Mouse (Mus musculus) embryo, embryonic 9.5 days (tissue): Measurements from ENCODE around the gene Ak1.
A peak's percentile ranks its signal among the peaks of the same experiment; 100 is the strongest.

Source experiments
- DNase-seq: peaks from one replicate; pipeline ENCODE4 v3.0.0-alpha.2; 2017; ENCODE audit errors: extremely low spot score

The Ak1 gene

DNA sequence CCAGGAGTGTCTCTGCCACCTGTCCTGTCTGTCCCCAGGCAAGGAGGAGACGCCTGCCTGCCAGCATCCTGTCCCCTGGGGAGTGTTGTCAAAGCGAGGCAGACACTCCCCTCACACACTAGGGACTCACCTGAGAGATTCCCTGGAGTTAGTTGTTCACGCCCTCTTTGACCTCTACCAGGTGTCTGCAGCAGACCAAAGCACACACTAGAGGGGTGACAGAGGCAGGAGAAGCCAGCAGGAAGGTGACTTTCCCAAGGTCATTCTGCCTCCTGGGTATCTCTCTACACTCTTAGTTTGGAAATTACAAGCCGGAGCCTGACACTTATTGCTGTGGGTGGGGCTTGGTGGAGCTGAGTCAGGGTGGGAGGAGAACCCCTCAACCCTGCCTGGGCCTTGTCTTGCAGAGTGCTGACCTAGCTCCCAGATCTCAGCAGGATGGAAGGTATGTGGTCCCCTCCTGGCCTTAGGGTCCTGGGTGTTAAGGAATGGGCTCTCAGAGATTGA, 6.5 kb downstream of the Ak1 start:
- DNase-seq, result no peak

GRCm38 (mm10) chr2:32628729-32629128, 7.2 kb downstream of the Ak1 start:
- no peak for DNase-seq

DNA sequence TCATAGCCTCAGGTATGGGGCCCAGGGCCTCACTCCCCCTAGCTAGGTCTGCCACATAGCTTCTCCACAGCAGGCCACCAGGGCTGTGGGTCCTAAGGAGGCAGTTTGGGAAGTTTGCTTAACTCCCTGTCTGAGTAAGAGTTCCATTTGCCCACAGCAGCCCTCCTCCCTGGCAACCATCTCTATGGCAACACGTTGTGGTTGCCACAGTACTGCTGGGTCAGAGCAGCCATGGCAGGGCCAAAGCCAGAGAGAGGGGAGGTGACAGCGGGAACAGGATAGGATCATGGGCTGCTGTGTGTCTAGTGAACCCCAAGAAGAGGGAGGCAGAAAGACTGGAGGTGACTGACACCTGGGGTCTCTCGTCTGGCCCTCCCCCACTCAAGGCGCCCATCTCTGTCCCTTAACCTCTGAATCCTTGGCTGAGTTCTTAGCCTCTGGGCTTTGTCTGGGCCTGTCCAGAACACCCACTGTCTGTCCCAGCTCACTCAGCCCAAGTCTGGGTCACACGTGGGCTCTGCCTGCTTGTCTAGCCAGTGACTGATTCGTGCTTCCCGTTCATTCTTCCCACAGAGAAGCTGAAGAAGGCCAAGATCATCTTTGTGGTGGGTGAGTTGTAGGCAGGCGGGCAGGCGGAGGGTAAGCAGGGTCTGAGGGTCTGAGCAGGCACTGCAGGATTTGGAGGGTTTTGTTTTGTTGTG, 7.9 kb downstream of the Ak1 start:
- peak; percentile 82 for DNase-seq

GRCm38 (mm10) chr2:32630036-32630435, 8.5 kb downstream of the Ak1 start:
- no peak for DNase-seq

- no peak for DNase-seq
These were observed 9.5 kb downstream of the Ak1 start for GRCm38 (mm10) chr2:32631046-32631445.

DNA sequence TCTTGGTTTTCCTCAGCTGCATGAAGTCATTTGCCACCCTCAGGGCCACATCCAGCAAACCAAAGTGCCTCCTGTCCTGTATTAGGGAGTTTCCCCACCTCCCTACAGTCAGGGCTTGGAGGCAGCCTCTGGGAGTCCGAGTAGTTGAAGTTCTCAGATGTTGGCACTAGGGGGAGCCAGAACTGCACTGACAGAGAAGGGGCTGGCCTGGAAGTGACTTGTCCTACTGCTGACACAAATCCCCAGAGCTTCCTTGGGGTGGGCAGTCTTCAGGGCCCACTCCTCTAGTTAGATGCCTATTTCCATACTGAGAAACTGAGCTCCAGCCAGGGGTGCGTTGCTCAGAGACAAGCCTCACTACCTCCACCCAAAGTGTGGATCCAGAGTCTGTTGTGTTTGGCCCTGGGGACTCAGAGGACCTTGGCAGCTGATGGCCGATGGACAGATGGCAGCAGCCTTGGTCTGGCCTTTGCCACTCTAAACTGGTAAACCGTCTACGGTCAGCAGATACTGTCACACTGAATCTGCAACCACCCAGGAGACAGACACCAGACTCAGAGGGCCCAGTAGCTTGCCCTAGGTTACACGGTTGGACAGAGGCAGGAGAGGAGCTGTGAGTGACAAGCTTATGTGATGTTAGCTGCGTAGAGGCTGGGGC, 10.3 kb downstream of the Ak1 start:
- peak; percentile 86 for DNase-seq

- DNase-seq, result no peak
These were observed 12.1 kb downstream of the Ak1 start for GRCm38 (mm10) chr2:32633660-32634059.

DNA sequence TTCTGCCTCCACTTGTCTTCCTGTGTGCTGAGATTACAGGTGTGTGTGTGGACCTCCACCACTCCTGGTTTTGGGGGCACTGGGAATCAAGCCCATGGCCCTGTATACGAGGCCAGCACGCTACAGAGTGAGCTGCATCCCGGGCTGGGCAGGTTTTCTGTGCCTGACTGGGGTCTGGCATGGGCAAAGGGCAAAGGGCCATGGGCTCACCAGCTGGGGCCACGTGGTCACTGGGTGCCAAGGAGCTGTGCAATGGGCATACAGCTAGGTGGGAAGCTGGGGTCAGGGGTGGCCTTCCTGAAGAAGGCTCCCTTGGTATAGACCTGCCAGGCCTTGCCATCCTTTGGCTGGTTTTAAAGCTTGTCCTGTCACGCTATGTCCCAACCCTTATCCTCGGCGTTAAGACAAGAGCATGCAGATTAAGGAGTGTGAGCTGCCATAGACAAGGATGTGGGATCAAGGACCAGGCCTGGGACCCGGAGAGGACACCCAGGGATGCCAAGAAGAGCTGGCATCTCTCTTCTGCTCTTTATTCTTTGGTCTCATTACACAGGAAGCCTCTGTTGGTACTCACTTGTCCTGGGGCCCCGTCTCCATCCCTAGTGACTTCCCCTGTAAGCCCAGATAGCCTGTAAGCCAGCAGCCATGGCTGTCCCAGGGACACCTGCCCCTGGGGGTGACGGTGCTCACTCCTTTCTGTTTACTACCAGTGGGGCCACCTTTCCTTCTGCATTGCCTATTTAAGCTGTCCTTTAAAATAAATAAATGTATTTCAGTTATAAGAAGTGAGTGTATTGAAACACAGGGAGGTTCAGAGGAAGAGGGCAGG, 12.9 kb downstream of the Ak1 start:
- DNase-seq, result no peak

DNA sequence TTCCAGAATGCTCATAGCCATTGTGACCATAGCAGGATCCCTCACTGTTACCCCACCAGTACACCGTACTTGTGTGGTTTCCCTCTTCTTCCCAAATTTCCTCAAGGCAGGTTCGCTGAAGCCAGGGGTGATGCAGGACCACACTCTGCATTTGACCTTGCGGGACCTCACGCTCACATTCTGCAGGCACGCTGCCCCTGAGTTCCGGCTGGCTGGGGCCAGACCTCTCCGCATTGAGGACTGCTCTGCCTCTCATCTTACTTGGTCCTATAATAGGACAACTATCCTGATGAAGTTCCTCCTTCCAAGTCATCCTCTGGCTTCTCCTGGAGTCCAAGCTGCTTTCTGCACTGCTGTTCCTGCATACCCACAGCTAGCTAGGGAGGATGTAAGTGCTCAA, 15.1 kb downstream of the Ak1 start:
- DNase-seq, result no peak

DNA sequence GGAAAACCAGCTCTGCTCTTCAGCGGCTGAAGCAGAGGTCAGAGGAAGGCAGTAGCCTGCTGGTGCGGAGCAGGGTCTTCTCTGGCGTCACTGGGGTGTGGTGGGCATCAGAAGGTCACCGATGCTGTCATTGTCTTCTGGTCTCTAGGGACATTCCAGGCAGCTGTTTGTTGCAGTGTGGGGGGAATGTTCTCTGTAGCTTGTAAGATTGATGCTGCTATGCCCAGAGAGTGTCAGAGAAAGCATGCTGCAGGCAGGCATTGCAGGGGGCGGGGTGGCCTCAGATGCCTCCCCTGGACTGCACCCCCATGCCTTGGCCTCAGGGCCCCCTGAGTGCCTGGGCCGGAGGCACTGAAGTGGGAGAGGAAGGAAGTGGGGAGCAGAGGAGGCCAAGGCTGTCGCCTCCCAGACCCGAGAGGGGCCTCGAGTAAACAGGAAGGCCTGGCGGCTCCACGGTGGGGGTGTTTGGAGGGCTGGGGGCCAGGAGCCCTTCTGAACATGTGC, 16.3 kb downstream of the Ak1 start:
- DNase-seq, result no peak

- no peak for DNase-seq
These were observed 18.1 kb downstream of the Ak1 start for GRCm38 (mm10) chr2:32639632-32640031.

DNA sequence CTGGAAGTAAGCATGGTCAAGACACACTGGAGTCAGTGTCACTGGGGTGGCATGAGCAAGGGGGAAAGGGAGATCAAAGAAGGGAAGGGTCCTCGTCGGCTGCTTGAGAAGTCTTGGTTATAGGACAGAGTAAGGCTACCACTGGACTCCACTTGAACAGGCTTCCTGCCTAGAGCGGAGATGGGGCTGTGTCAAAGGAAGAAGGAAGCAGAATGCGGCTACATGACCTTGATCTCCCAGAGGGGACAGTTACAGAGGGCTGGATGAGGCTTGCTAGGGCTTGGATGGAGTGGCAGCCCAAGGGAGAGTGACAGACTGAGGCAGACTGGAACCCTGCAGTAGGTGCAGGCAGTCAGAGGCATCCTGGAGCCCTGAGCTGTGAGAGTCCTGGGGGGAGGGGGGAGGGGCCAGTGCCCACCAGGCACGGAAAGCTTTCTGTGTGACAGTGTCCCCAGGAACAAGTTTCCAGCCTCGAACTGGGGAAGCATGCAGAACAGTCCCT, 19.0 kb downstream of the Ak1 start:
- DNase-seq, result no peak

GRCm38 (mm10) chr2:32641810-32642209, 20.3 kb downstream of the Ak1 start:
- DNase-seq, result no peak

- DNase-seq, result no peak
These were observed 21.3 kb downstream of the Ak1 start for GRCm38 (mm10) chr2:32642813-32643212.

DNA sequence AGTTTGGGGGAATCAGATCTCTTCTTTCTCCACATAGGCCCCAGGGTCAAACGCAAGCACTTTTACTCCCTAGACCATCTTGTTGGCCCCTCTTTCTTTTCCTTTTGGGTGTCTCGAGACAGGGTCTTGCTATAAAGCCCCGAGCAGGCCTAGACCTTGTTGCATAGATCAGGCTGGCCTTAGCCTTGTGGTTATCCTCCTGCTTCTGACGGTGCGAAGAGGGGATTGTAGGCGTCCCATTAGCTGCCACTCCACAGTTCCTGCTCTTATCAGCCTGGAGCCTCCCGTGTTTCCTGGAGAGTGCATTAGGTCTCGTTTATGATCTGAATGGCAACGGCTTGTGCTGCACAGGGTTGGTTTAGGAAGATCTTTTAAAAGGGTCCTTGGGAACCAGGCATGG, 22.5 kb downstream of the Ak1 start:
- DNase-seq, result no peak

GRCm38 (mm10) chr2:32644799-32645475, 23.4 kb downstream of the Ak1 start:
- DNase-seq, result no peak

- DNase-seq, result no peak
These were observed 24.1 kb downstream of the Ak1 start for GRCm38 (mm10) chr2:32645647-32646046.

GRCm38 (mm10) chr2:32646379-32647056, 25.0 kb downstream of the Ak1 start, which contains the start of gene Eng:
TSS of gene Eng (plus strand) at chr2:32646595.
- no peak for DNase-seq

DNA sequence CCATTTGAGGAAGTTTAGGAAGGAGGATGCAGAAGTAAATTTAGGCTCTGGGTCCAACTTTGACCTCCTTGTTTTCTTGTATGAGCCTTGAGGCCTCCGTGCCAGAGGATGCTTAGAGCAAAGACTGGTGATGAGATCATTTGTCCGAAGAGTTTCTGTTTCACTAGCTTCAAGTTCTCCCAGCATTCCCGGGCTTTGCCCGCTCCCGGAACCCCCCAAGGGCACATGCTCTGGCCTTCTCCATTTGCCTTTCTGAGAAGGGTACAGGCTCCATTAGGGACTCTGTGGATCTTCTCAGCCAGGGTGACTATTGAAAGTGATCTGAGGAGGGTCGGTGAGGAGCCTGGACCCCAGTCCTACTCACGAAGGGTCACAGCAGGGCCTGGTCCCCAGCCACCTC, 25.8 kb downstream of the Ak1 start:
- no peak for DNase-seq

DNA sequence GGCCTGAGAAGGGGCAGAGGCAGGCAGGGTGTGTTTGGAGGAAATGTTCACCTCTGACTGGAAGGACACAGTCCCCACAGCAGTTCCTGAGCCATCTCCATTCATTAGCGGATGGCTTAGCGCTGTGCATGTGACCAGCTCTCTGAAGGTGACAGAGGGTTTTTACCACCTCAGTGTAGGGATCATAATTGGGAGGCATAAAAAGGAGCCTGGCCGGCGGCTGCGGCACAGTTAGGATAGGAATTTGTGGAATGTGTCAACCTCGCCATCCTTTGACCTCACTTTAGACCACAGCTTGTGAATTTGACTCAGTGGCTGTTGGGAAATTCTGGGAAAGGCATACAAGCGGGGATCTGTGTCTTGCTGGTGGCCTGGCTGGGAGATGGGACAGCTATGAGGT, 32.2 kb downstream of the Ak1 start:
- peak; percentile 45 for DNase-seq
